Mouse (Mus musculus): ENCODE measurements at regions not wholly inside any gene's neighbourhood (a gene's known extent, or its start where the extent isn't known, plus 50 kb on each side); places are given as distances from the start of the nearest gene placed in this dataset.

GRCm38 (mm10) chr8:127979180-127980030, 379.0 kb upstream of the Nrp1 start:
- no peak for DNase-seq (ENCODE audit: low spot score in 2 of 2)

GRCm38 (mm10) chr8:127982165-127982564, 376.2 kb upstream of the Nrp1 start:
- no peak for DNase-seq (ENCODE audit: low spot score in 2 of 2)

- DNase-seq (ENCODE audit: low spot score in 2 of 2): no peak
These were observed 372.8 kb upstream of the Nrp1 start for GRCm38 (mm10) chr8:127985616-127986015.

GRCm38 (mm10) chr8:127988887-127989286, 369.5 kb upstream of the Nrp1 start:
- DNase-seq (ENCODE audit: low spot score in 2 of 2): no peak

- no peak for DNase-seq (ENCODE audit: low spot score in 2 of 2)
These were observed 363.5 kb upstream of the Nrp1 start for GRCm38 (mm10) chr8:127994898-127995297.

GRCm38 (mm10) chr8:127995490-127995889, 362.9 kb upstream of the Nrp1 start:
- no peak for DNase-seq (ENCODE audit: low spot score in 2 of 2)

- DNase-seq (ENCODE audit: low spot score in 2 of 2): no peak
These were observed 356.0 kb upstream of the Nrp1 start for GRCm38 (mm10) chr8:128002386-128002785.

- DNase-seq (ENCODE audit: low spot score in 2 of 2): no peak
These were observed 355.6 kb upstream of the Nrp1 start for GRCm38 (mm10) chr8:128002806-128003205.

- no peak for DNase-seq (ENCODE audit: low spot score in 2 of 2)
These were observed 355.0 kb upstream of the Nrp1 start for GRCm38 (mm10) chr8:128003385-128003784.

- peak; percentile 20 to 29 for DNase-seq (ENCODE audit: low spot score in 2 of 2)
These were observed 354.5 kb upstream of the Nrp1 start for GRCm38 (mm10) chr8:128003881-128004286.

- no peak for DNase-seq (ENCODE audit: low spot score in 2 of 2)
These were observed 348.9 kb upstream of the Nrp1 start for GRCm38 (mm10) chr8:128009393-128010010.

GRCm38 (mm10) chr8:128017171-128017570, 341.2 kb upstream of the Nrp1 start:
- DNase-seq (ENCODE audit: low spot score in 2 of 2): no peak

- no peak for DNase-seq (ENCODE audit: low spot score in 2 of 2)
These were observed 334.7 kb upstream of the Nrp1 start for GRCm38 (mm10) chr8:128023661-128024060.

- no peak for DNase-seq (ENCODE audit: low spot score in 2 of 2)
These were observed 333.6 kb upstream of the Nrp1 start for GRCm38 (mm10) chr8:128024774-128025222.

- DNase-seq (ENCODE audit: low spot score in 2 of 2): peak; percentile 6 to 16
These were observed 333.1 kb upstream of the Nrp1 start for GRCm38 (mm10) chr8:128025251-128025856.

- DNase-seq (ENCODE audit: low spot score in 2 of 2): no peak
These were observed 331.4 kb upstream of the Nrp1 start for GRCm38 (mm10) chr8:128026981-128027380.

GRCm38 (mm10) chr8:128030335-128031280, 327.8 kb upstream of the Nrp1 start:
- DNase-seq (ENCODE audit: low spot score in 2 of 2): peak; percentile 59 to 86

- DNase-seq (ENCODE audit: low spot score in 2 of 2): peak in 1 of 2 experiments; percentile 8
These were observed 324.3 kb upstream of the Nrp1 start for GRCm38 (mm10) chr8:128034127-128034526.

- peak in 1 of 2 experiments; percentile 4 for DNase-seq (ENCODE audit: low spot score in 2 of 2)
These were observed 322.7 kb upstream of the Nrp1 start for GRCm38 (mm10) chr8:128035672-128036071.

GRCm38 (mm10) chr8:128039341-128040064, 318.9 kb upstream of the Nrp1 start:
- no peak for DNase-seq (ENCODE audit: low spot score in 2 of 2)

- DNase-seq (ENCODE audit: low spot score in 2 of 2): no peak
These were observed 315.5 kb upstream of the Nrp1 start for GRCm38 (mm10) chr8:128042877-128043276.
